Comparison of ENCODE assay signal across 21 mouse cellular contexts in genomic region chr13:9921150-9921549, GRCm38 (mm10).
"Had no signal": no experiment of that assay in that cellular context is flagged by ENCODE, and none has a peak within 500 bp of the region (broad histone marks: within the 10 kb centered on the region; RNA-seq: fewer than 3 reads in every experiment).

No protein-coding gene starts in this region.

- H3K27ac ChIP-seq: limb, embryonic 12.5 days; limb, embryonic 15.5 days; liver, embryonic 14.5 days; lung, embryonic 15.5 days; neural tube, embryonic 13.5 days had no signal

- H3K27me3 ChIP-seq: limb, embryonic 12.5 days; limb, embryonic 15.5 days; lung, embryonic 15.5 days; neural tube, embryonic 13.5 days had no signal

- H3K4me2 ChIP-seq: limb, embryonic 12.5 days; limb, embryonic 15.5 days; lung, embryonic 15.5 days; neural tube, embryonic 13.5 days had no signal

- H3K9me3 ChIP-seq: limb, embryonic 12.5 days; limb, embryonic 15.5 days; lung, embryonic 15.5 days; neural tube, embryonic 13.5 days had no signal

- DNase-seq: kidney, adult 18-20 months; kidney, adult 9 months; kidney, postnatal 14 days; kidney, postnatal 4 days; left cerebral cortex, postnatal 4 days; lung, adult 18-20 months; lung, postnatal 10 days; lung, postnatal 36 days; retina, postnatal 1 day; right cerebral cortex, postnatal 25 days; spleen, adult 18-20 months; thymus, adult 18-20 months; thymus, postnatal 36 days had no signal

- ATAC-seq: intestine, embryonic 16.5 days; midbrain, embryonic 16.5 days had no signal

- H3K9ac ChIP-seq: limb, embryonic 12.5 days; limb, embryonic 15.5 days; liver, embryonic 14.5 days; lung, embryonic 15.5 days; neural tube, embryonic 13.5 days had no signal

- H3K36me3 ChIP-seq: limb, embryonic 12.5 days; limb, embryonic 15.5 days; lung, embryonic 15.5 days; neural tube, embryonic 13.5 days had no signal

- H3K4me1 ChIP-seq: limb, embryonic 12.5 days; limb, embryonic 15.5 days; lung, embryonic 15.5 days; neural tube, embryonic 13.5 days had no signal

- H3K4me3 ChIP-seq: limb, embryonic 12.5 days; limb, embryonic 15.5 days; lung, embryonic 15.5 days; myocyte; neural tube, embryonic 13.5 days had no signal
